12 mouse cellular contexts compared by ENCODE assay signal in genomic region chr12:3811596-3811995, GRCm38 (mm10). TPM values are rescaled to one million over a fixed set of nuclear protein-coding genes. Genes with fewer than 3 reads are reported as not detected.
DNase-seq lines count a peak whose midpoint lies in the region; ATAC-seq and TF ChIP-seq lines count a peak whose summit lies in the region.
"Had no signal": no experiment of that assay in that cellular context is flagged by ENCODE, and none has a peak within 500 bp of the region (broad histone marks: within the 10 kb centered on the region; RNA-seq: fewer than 3 reads in every experiment).

No protein-coding gene starts in this region.

- no peak overlapping the region for H3K4me3 ChIP-seq in liver, adult 2 months (ENCODE audit: insufficient read depth, low read depth, low read length)
- no peak overlapping the region for H3K4me3 ChIP-seq in liver, postnatal 0 days (ENCODE audit: low read depth, low read length)
- no peak overlapping the region for H3K4me3 ChIP-seq in heart, embryonic 16.5 days (ENCODE audit: low read length)
- no peak overlapping the region for H3K4me3 ChIP-seq in lung, postnatal 0 days (ENCODE audit: low read depth, low read length)
- H3K4me3 ChIP-seq: midbrain, embryonic 12.5 days had no signal

- peak overlapping the region; percentile 31; the same call in 1 of the 2 replicates for H3K27ac ChIP-seq in liver, adult 2 months (replicated peaks; ENCODE audit: insufficient read depth, low read depth, low read length)
- H3K27ac ChIP-seq in liver, postnatal 0 days (ENCODE audit: low read depth) = no peak overlapping the region
- H3K27ac ChIP-seq in heart, embryonic 16.5 days (ENCODE audit: low read length) = peak overlapping the region; percentile 46; the same call in 1 of the 2 replicates
- H3K27ac ChIP-seq in lung, postnatal 0 days (ENCODE audit: low read length) = peak overlapping the region; percentile 23; the same call in 1 of the 2 replicates
- H3K27ac ChIP-seq: midbrain, embryonic 12.5 days had no signal

- TF ChIP-seq POLR2A in liver, adult 2 months (IDR thresholded peaks at IDR 0.05; ENCODE audit: extremely low read depth, insufficient read depth, low read length) = no peak

- no peak for ATAC-seq in liver, postnatal 0 days
- no peak for ATAC-seq in heart, embryonic 16.5 days (replicated peaks; ENCODE audit: extremely low read depth, insufficient read depth, low FRiP score)
- ATAC-seq in lung, postnatal 0 days = no peak

- no peaks in the 10 kb centered on the region for H3K27me3 ChIP-seq in liver, adult 2 months (ENCODE audit: control insufficient read depth, insufficient read depth, low read length)
- H3K27me3 ChIP-seq in liver, postnatal 0 days (ENCODE audit: insufficient read depth, low read length) = no peaks in the 10 kb centered on the region
- H3K27me3 ChIP-seq in heart, embryonic 16.5 days (ENCODE audit: control insufficient read depth, insufficient read depth, low read length) = no peaks in the 10 kb centered on the region
- H3K27me3 ChIP-seq in lung, postnatal 0 days (replicated peaks; ENCODE audit: insufficient read depth, low read length) = no peaks in the 10 kb centered on the region

- peak; percentile 93 for DNase-seq in heart, adult 11 months
- no peak for DNase-seq in heart, postnatal 36 days
- DNase-seq in liver, adult 2 months (ENCODE audit: extremely low read depth, low read depth, low spot score) = no peak
- DNase-seq in liver, postnatal 0 days = no peak
- DNase-seq in lung, postnatal 0 days (ENCODE audit: low spot score) = peak; percentile 37
- no peak for DNase-seq in adipocyte (ENCODE audit: low spot score)
- DNase-seq in yolk sac, embryonic 10.5 days (ENCODE audit: low spot score) = no peak
- DNase-seq: adrenal gland, postnatal 25 days; B cell, adult 2 months; right cerebral cortex, adult 18-20 months had no signal

- TF ChIP-seq CTCF in liver, adult 2 months (IDR thresholded peaks at IDR 0.05; ENCODE audit: low read depth, low read length) = no peak
- no peak for TF ChIP-seq CTCF in liver, postnatal 0 days (IDR thresholded peaks at IDR 0.05; ENCODE audit: low read depth)
- no peak for TF ChIP-seq CTCF in lung, postnatal 0 days (IDR thresholded peaks at IDR 0.05)

- no peaks in the 10 kb centered on the region for H3K36me3 ChIP-seq in liver, adult 2 months (ENCODE audit: control insufficient read depth, insufficient read depth, low read length)
- H3K36me3 ChIP-seq in liver, postnatal 0 days (replicated peaks; ENCODE audit: insufficient read depth, low read length) = no peaks in the 10 kb centered on the region
- no peaks in the 10 kb centered on the region for H3K36me3 ChIP-seq in heart, embryonic 16.5 days (ENCODE audit: control insufficient read depth, insufficient read depth)
- no peaks in the 10 kb centered on the region for H3K36me3 ChIP-seq in lung, postnatal 0 days (ENCODE audit: insufficient read depth, low read length)
- H3K36me3 ChIP-seq: midbrain, embryonic 12.5 days had no signal

- peaks cover 32% of the 10 kb centered on the region for H3K4me1 ChIP-seq in liver, adult 2 months (ENCODE audit: control insufficient read depth, insufficient read depth, low read length)
- H3K4me1 ChIP-seq in liver, postnatal 0 days (ENCODE audit: insufficient read depth) = peaks cover 28% of the 10 kb centered on the region
- H3K4me1 ChIP-seq in heart, embryonic 16.5 days (ENCODE audit: control insufficient read depth, insufficient read depth, low read length) = peaks cover 62% of the 10 kb centered on the region
- peaks cover 30% of the 10 kb centered on the region for H3K4me1 ChIP-seq in lung, postnatal 0 days (ENCODE audit: insufficient read depth, low read depth, low read length)

- peaks cover 71% of the 10 kb centered on the region for H3K79me2 ChIP-seq in liver, adult 2 months (ENCODE audit: control insufficient read depth, insufficient read depth, low read length)

- H3K4me2 ChIP-seq in liver, postnatal 0 days (ENCODE audit: low read depth, low read length) = no peak overlapping the region
- H3K4me2 ChIP-seq in heart, embryonic 16.5 days (ENCODE audit: low read depth, low read length) = peak overlapping the region; percentile 13; the same call in 1 of the 2 replicates
- H3K4me2 ChIP-seq in lung, postnatal 0 days (replicated peaks; ENCODE audit: low read depth, low read length) = 0 out of 2 replicates have a peak overlapping the region, but pooled peaks have one; percentile 14
- H3K4me2 ChIP-seq: midbrain, embryonic 12.5 days had no signal

- TF ChIP-seq EP300 in liver, postnatal 0 days (IDR thresholded peaks at IDR 0.05; ENCODE audit: low read depth) = no peak
- 0 out of 2 replicates have a peak, but pooled peaks have one; percentile 33 for TF ChIP-seq EP300 in lung, postnatal 0 days (IDR thresholded peaks at IDR 0.05)

- H3K9me3 ChIP-seq in liver, postnatal 0 days (ENCODE audit: low read length) = no peaks in the 10 kb centered on the region
- no peaks in the 10 kb centered on the region for H3K9me3 ChIP-seq in heart, embryonic 16.5 days (replicated peaks; ENCODE audit: control insufficient read depth, low read length)
- no peaks in the 10 kb centered on the region for H3K9me3 ChIP-seq in lung, postnatal 0 days (ENCODE audit: low read length)
- H3K9me3 ChIP-seq: midbrain, embryonic 12.5 days had no signal

- intact Hi-C loops in heart, postnatal 36 days (cut with DNase I) = no loop called here

- no peak overlapping the region for H3K9ac ChIP-seq in liver, adult 2 months (ENCODE audit: low read depth, low read length)
- no peak overlapping the region for H3K9ac ChIP-seq in liver, postnatal 0 days (replicated peaks)
- no peak overlapping the region; the same call in 1 of the 2 replicates for H3K9ac ChIP-seq in heart, embryonic 16.5 days (ENCODE audit: low read length)
- H3K9ac ChIP-seq in lung, postnatal 0 days (replicated peaks; ENCODE audit: low read depth) = no peak overlapping the region
- H3K9ac ChIP-seq: midbrain, embryonic 12.5 days had no signal

- 48% methylated on average over 5 of the region's 5 CpGs for WGBS in liver, adult 2 months
- 57% methylated on average over 5 of the region's 5 CpGs for WGBS in liver, postnatal 0 days (ENCODE audit: insufficient replicate concordance)
- WGBS in heart, embryonic 16.5 days = 34% methylated on average over 5 of the region's 5 CpGs
- WGBS in lung, postnatal 0 days = 17% methylated on average over 5 of the region's 5 CpGs

RNA-seq across cellular contexts. Expression of gene Dnmt3a, which starts 5.8 kb away (rescaled TPM):
- total RNA-seq in heart, postnatal 36 days (2021) = 10 to 100 TPM; 71.7 to 75.8 TPM
- total RNA-seq in liver, adult 2 months (2014; rRNA removed) = 7.9 and 11.2 TPM in 2 replicates
- 3.0 and 4.0 TPM in 2 replicates for polyA plus RNA-seq in liver, adult 2 months (2012; rRNA removed)
- polyA plus RNA-seq in liver, postnatal 0 days (2015; fragmentation: Nextera tagmentation; extraction: Ambion mirVana) = 21.0 and 24.3 TPM in 2 replicates
- polyA plus RNA-seq in heart, embryonic 16.5 days (2015; fragmentation: Nextera tagmentation; extraction: Ambion mirVana) = 55.1 and 82.6 TPM in 2 replicates
- 60.3 and 74.8 TPM in 2 replicates for polyA plus RNA-seq in lung, postnatal 0 days (2015; fragmentation: Nextera tagmentation; extraction: Ambion mirVana)

Comparison
In these comparisons a context has a peak if more than half of its experiments do, and no peak if none do; other contexts are left out.
1. DNase-seq: peak in heart, adult 11 months (single experiment) and lung, postnatal 0 days (single experiment); none in heart, postnatal 36 days (0 of 2), liver, adult 2 months (single experiment), liver, postnatal 0 days (single experiment), adipocyte (single experiment) and yolk sac, embryonic 10.5 days (single experiment).